Mouse (Mus musculus) lung, embryonic 15.5 days (tissue): Measurements from ENCODE around the gene P2rx5. TPM values are rescaled to one million over a fixed set of nuclear protein-coding genes. Genes with fewer than 3 reads are reported as not detected.
A peak's percentile ranks its signal among the peaks of the same experiment; 100 is the strongest.

Experiments used
- ATAC-seq: fragments of 200-750 bp; cut with Nextera tagmentation; 2 replicates; pipeline ENCODE4 v1.8.0; 2017; ENCODE audit warnings: moderate number of reproducible peaks, borderline replicate concordance; ENCODE audit not compliant: low FRiP score, low TSS enrichment; ENCODE audit errors: extremely low read depth
- H3K27ac ChIP-seq: fragments of 300-500 bp; sonication (generic); 2 replicates; pipeline ENCODE4 v1.5.1; 2015; ENCODE audit warnings: moderate library complexity, mild to moderate bottlenecking, inconsistent platforms
- H3K27me3 ChIP-seq: fragments of 300-500 bp; sonication (generic); 2 replicates; pipeline ENCODE4 v1.6.1; 2015; ENCODE audit warnings: inconsistent platforms
- H3K36me3 ChIP-seq: fragments of 300-500 bp; sonication (generic); 2 replicates; pipeline ENCODE4 v1.6.1; 2015; ENCODE audit warnings: inconsistent platforms
- H3K4me1 ChIP-seq: fragments of 300-500 bp; sonication (generic); 2 replicates; pipeline ENCODE4 v1.6.1; 2015; ENCODE audit warnings: inconsistent platforms
- H3K4me2 ChIP-seq: fragments of 300-500 bp; sonication (generic); 2 replicates; pipeline ENCODE4 v1.6.1; 2015; ENCODE audit warnings: inconsistent platforms, mild to moderate bottlenecking, moderate library complexity
- H3K4me3 ChIP-seq: fragments of 300-500 bp; sonication (generic); 2 replicates; pipeline ENCODE4 v1.5.1; 2015; ENCODE audit warnings: mild to moderate bottlenecking, inconsistent platforms
- H3K9ac ChIP-seq: fragments of 300-500 bp; sonication (generic); 2 replicates; pipeline ENCODE4 v1.6.1; 2015; ENCODE audit warnings: inconsistent platforms
- H3K9me3 ChIP-seq: fragments of 300-500 bp; sonication (generic); 2 replicates; pipeline ENCODE4 v1.6.1; 2016; ENCODE audit warnings: inconsistent platforms
- WGBS: fragments of 180-500 bp; shearing (Covaris S2); methylation state at CpG from one replicate; pipeline ENCODE4 v1.1.7; 2015; 5-methylcytosine and 5-hydroxymethylcytosine counted together
- polyA plus RNA-seq: library from polyadenylated mRNA; unstranded; fragments of >200 nt; fragmentation: Nextera tagmentation; extraction: Ambion mirVana; gene quantifications from 2 replicates; pipeline ENCODE4 v1.2.1, GENCODE M21; 2015

P2rx5 gene
- 0.21 and 0.25 TPM in 2 replicates for polyA plus RNA-seq

DNA sequence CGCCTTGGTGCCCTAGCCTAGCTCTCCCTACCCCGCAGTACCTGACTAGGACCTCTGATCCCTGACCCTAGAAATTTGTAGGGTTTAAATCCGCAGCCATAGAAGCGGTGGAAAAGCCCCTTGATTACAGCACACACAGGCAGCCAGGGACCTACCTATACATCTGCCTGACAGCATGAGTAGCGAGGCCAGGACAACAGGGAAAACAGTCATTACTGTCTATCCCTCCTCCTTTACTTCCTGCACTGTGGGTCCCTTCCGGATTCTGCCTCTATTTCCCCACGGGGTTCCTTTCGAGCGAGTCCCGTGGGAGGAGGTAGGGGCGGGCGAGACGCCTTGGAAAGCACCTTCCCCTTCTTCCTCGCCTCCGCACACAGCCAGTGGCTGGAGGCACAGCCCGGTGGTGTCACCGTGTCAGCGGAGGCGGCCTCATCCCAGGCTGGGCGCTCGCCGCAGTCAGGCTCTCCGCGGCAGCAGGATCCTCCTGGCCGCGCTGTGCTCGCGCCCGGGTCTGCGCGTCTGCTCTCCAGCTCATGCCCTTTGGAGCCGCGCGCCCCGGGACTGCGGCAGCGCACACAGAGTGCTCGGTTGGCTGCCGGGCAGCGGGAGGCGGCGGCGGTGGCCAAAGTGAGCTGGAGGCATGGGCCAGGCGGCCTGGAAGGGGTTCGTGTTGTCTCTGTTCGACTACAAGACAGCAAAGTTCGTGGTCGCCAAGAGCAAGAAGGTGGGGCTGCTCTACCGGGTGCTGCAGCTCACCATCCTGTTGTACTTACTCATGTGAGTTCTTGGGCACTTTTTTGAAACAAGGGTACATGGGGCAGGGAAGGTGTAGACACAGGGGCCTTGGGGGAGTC is at the start of gene P2rx5:
TSS of gene P2rx5 (plus strand) at position 465 of the 854 bp plus-strand sequence.
- H3K4me1 ChIP-seq: peaks cover 4% of the 10 kb centered on the region; the same call in 1 of the 2 replicates
- H3K27ac ChIP-seq: no peak within 1 kb of the TSS
- WGBS: 3% methylated on average over 44 of the region's 49 CpGs
- no peaks in the 10 kb centered on the region for H3K36me3 ChIP-seq
- H3K9me3 ChIP-seq: no peaks in the 10 kb centered on the region
- peak within 1 kb of the TSS; percentile 86 for H3K4me2 ChIP-seq
- peaks cover 37% of the 10 kb centered on the region for H3K27me3 ChIP-seq
- H3K9ac ChIP-seq: peak within 1 kb of the TSS; percentile 40
- ATAC-seq: peak; percentile 75
- H3K4me3 ChIP-seq: peak within 1 kb of the TSS; percentile 37

DNA sequence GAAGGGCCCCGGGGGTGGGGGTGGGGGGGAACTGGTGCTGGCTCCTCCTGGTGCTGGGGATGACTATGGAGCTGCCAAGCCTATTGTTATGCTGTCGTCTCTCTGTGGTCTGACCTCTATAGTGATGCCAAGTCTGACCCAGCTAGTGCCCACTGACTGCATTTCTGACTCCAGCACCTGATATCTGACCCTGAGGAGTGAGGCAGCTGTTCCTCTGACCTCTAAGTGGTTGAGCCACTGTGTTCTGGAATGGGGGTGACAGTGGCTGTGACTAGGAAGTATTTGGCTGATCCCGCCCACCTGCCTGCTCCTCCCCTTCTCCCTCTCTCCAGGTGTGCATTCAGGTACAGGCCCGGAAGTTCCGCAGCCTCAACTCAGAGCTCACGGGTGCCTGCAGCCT is 48.8 kb upstream of the P2rx5 start:
- Histone ChIP-seq H3K9ac (no peak overlapping the region), H3K27me3 (no peaks in the 10 kb centered on the region), H3K36me3 (no peaks in the 10 kb centered on the region), H3K4me2 (no peak overlapping the region), H3K27ac (no peak overlapping the region), H3K4me3 (no peak overlapping the region), H3K9me3 (no peaks in the 10 kb centered on the region), H3K4me1 (no peaks in the 10 kb centered on the region)
- ATAC-seq: no peak
- 53% methylated on average over 6 of the region's 6 CpGs for WGBS

DNA sequence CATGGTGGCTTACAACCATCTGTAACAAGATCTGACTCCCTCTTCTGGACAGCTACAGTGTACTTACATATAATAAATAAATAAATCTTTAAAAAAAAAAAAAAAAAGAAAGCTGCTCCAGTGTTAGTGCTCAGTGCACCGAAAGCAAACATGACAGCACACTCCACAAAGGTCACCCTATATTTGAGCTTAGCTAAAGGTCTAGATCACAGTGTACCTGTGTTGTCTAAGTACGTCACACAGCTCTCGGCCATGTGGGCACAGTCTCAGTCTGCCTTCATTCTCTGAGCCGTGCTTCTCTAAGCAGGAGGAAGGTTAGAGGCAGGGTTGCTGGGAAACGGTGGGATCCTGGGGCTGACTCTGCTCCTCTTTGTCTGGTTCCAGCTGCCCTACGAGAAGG is 33.7 kb upstream of the P2rx5 start:
- no peak overlapping the region for H3K4me2 ChIP-seq
- no peak overlapping the region for H3K27ac ChIP-seq
- no peaks in the 10 kb centered on the region for H3K27me3 ChIP-seq
- no peak overlapping the region for H3K4me3 ChIP-seq
- no peak for ATAC-seq
- no peaks in the 10 kb centered on the region for H3K9me3 ChIP-seq
- H3K9ac ChIP-seq: no peak overlapping the region
- 0 out of 2 replicates have a peak, but pooled peaks cover 3% of the 10 kb centered on the region for H3K36me3 ChIP-seq
- 85% methylated on average over 6 of the region's 6 CpGs for WGBS
- H3K4me1 ChIP-seq: no peaks in the 10 kb centered on the region

DNA sequence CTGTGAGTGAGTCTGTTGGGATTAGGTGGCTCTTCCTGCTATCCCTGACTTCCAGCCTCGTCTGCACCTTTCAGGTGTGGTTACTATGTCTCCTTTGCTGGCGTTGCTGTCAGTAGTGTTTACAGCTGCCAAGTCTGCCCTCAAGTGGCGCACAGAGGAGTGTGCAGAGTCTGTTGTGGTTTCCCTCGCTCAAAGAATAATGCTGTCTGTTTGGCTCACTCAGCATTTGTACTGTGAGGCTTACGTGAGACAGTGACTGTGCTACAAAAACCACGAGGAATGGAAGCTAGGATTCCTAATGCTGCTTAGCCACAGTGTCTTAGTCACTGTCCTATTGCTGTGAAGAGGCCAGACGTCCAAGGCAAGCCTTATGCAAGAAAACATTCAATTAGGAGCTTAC is 29.2 kb upstream of the P2rx5 start:
- Histone ChIP-seq H3K36me3 (peaks cover 17% of the 10 kb centered on the region; the same call in 1 of the 2 replicates), H3K4me3 (no peak overlapping the region), H3K4me2 (no peak overlapping the region), H3K9me3 (no peaks in the 10 kb centered on the region), H3K4me1 (peaks cover 18% of the 10 kb centered on the region), H3K27me3 (no peaks in the 10 kb centered on the region), H3K9ac (no peak overlapping the region), H3K27ac (no peak overlapping the region)
- ATAC-seq: no peak
- WGBS: 73% methylated on average over 7 of the region's 7 CpGs

DNA sequence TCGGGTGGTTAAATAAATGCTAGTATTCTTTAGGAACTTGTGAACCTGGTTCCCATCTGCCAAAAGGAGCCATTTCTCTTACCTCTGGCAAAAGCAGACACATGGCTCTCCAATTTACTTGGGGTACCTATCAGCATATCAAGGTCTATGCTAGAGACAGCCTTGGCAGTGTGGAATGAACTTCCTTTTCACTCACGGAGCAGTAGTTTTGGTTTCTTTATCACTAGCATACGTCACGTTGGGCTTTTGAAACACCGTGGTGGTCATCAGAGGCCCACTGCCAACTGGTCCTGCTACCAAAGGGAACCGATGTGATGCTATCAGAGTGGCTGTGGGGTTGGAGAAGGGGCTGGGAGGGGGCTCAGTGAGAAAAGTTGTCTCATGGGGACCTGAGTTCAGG is 27.2 kb upstream of the P2rx5 start:
- H3K36me3 ChIP-seq: peaks cover 17% of the 10 kb centered on the region; the same call in 1 of the 2 replicates
- no peak overlapping the region for H3K4me2 ChIP-seq
- no peak for ATAC-seq
- no peak overlapping the region for H3K27ac ChIP-seq
- no peak overlapping the region for H3K9ac ChIP-seq
- H3K27me3 ChIP-seq: no peaks in the 10 kb centered on the region
- H3K4me1 ChIP-seq: peaks cover 32% of the 10 kb centered on the region
- WGBS: 93% methylated on average over 6 of the region's 6 CpGs
- H3K9me3 ChIP-seq: no peaks in the 10 kb centered on the region
- H3K4me3 ChIP-seq: no peak overlapping the region

DNA sequence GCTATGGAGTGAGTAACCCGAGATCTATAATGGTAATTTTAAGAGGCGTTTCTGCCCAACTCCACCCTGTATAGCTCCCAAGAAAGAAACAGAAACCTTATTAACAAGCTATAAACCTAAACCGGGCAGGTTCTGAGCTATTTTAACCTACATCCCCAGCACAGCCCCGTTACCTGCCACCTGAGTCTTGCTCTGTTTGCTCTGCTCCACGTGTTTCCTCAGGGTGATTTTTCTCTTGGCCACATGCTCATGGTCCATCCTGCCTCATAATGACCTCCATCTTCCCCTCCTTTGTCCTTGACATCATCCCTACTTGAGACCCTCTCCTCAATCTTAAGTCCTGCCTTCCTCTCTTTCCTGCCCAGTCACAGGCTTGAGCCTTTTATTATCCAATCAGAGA is 26.0 kb upstream of the P2rx5 start:
- ATAC-seq: no peak
- H3K9me3 ChIP-seq: no peaks in the 10 kb centered on the region
- H3K36me3 ChIP-seq: peaks cover 17% of the 10 kb centered on the region; the same call in 1 of the 2 replicates
- H3K4me3 ChIP-seq: no peak overlapping the region
- no peak overlapping the region for H3K9ac ChIP-seq
- H3K4me1 ChIP-seq: peaks cover 38% of the 10 kb centered on the region
- H3K4me2 ChIP-seq: 0 out of 2 replicates have a peak overlapping the region, but pooled peaks have one; percentile 69
- H3K27ac ChIP-seq: no peak overlapping the region
- H3K27me3 ChIP-seq: no peaks in the 10 kb centered on the region
- WGBS: 86% methylated on average over 5 of the region's 5 CpGs

DNA sequence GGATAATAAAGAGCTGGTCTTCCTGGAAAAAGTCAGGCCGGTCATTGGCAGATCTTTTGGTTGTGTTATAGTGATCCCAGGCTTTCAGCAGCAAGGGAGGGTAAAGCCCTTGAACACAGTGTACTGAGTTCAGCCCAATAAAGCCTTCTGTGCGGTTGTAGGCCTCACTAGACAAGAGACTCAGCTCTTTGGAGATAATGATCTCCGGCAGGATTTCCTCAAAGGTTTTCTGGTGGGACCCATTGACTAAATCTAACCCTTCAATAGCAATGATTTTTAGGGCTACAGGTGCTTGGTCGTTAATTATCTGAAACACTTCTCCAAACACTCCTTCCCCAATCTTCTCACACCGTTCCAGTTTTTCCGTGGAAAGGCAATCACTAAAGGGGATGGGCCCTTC is 23.6 kb upstream of the P2rx5 start:
- H3K4me1 ChIP-seq: peaks cover 38% of the 10 kb centered on the region
- H3K4me2 ChIP-seq: peak overlapping the region; percentile 69
- no peaks in the 10 kb centered on the region for H3K9me3 ChIP-seq
- H3K27me3 ChIP-seq: no peaks in the 10 kb centered on the region
- peak overlapping the region; percentile 74 for H3K9ac ChIP-seq
- no peak for ATAC-seq
- peaks cover 14% of the 10 kb centered on the region; the same call in 1 of the 2 replicates for H3K36me3 ChIP-seq
- WGBS: 57% methylated on average over 6 of the region's 6 CpGs
- H3K27ac ChIP-seq: no peak overlapping the region
- H3K4me3 ChIP-seq: peak overlapping the region; percentile 81

DNA sequence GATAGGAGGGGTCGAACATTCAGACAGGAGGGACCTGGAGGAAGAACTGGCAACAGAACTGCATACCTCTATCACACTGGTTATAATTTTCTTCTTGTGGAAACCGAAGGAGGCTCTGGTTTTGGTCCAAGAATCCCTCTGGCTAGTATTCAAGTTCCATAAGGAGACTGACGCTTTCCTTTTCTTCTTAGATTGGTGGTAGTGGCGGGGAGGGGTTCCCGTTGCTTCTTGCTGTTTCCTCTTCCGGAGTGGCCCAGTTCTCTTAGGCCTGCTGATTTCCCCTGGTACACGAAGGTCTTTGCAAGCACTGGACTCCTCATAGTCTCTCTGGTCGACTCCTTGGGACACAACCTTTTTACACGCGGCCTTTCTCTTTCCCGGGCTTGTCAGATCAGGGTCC is 23.1 kb upstream of the P2rx5 start:
- no peak for ATAC-seq
- H3K27me3 ChIP-seq: no peaks in the 10 kb centered on the region
- H3K4me2 ChIP-seq: peak overlapping the region; percentile 69
- WGBS: 14% methylated on average over 11 of the region's 11 CpGs
- H3K4me3 ChIP-seq: peak overlapping the region; percentile 81
- peaks cover 14% of the 10 kb centered on the region; the same call in 1 of the 2 replicates for H3K36me3 ChIP-seq
- H3K9ac ChIP-seq: peak overlapping the region; percentile 74
- peaks cover 38% of the 10 kb centered on the region for H3K4me1 ChIP-seq
- H3K9me3 ChIP-seq: no peaks in the 10 kb centered on the region
- H3K27ac ChIP-seq: peak overlapping the region; percentile 16; the same call in 1 of the 2 replicates

DNA sequence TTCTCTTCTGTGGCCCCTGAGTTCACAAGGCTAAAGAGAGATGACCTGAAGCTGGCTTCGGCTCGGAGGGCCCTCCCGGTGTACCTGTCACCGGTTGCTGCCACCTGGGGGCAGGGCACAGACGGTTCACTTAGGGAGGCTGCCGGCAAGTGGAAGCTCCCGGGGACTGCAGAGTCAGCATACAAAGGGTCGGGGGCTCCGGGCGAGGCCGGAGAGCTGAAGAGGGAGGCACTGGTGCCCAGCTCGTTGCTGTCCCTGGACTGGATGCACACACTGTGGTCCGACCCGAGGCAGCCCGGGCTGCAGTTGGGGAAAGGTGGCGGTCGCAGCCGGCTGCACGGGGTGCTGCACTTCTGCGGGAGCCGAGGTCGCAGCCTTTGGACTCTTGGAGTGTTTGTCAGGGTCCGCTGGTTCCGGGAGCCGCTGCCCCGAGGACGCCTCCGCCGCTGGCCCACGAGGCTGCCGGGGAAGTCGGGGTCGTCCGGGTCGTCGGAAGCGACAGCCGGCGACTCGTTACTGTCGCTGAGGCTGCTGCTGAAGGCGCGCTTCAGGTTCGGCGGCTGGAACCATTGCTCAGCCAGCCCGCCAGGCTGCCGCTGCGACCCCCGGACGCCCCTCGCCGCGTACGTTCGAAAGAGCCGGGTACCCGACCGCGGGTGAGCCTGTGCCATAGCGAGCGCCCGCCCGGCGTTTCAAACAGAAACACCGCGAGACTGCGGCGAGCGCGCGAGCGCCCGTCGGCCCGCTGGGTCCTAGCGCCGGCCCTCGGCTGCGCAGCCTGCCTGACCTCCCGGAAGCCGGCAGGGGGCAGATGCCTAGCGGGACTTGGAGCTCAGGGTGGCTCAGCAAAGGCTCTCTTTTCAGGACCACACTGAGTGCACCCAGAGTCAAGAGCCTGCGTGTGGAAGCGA is 22.4 kb upstream of the P2rx5 start, which contains the start of gene Haspin:
TSS of gene Haspin (minus strand) at position 704 of the 911 bp plus-strand sequence.
- Histone ChIP-seq H3K36me3 (peaks cover 7% of the 10 kb centered on the region; the same call in 1 of the 2 replicates), H3K4me3 (peak within 1 kb of the TSS; percentile 81), H3K27me3 (no peaks in the 10 kb centered on the region), H3K4me1 (peaks cover 38% of the 10 kb centered on the region), H3K27ac (peak within 1 kb of the TSS; percentile 16; the same call in 1 of the 2 replicates), H3K4me2 (peak within 1 kb of the TSS; percentile 69), H3K9me3 (no peaks in the 10 kb centered on the region), H3K9ac (peak within 1 kb of the TSS; percentile 74)
- peak; percentile 96 for ATAC-seq
- WGBS: under 1% methylated on average over 81 of the region's 84 CpGs

DNA sequence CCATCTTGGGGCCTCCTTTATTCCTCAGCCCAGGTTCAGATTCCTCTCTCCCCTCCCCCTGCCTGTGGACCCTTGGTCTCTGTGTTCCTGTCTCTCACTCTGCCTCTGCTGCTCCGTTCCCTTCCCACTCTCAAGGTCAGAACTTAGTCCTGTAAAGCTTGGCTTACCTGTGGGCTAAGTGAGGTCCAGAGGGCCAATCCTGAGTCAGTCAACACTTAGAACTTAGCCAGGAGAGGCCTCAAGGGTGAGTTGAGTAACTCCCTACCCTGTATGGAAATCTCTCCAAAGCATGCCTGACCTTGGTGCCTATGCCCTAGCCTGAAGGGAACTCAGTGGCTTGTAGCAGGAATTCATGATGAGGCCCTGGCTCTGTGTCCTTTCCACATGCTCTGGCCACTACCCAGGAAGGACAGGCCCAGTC is 15.9 kb upstream of the P2rx5 start:
- Histone ChIP-seq H3K27me3 (no peaks in the 10 kb centered on the region), H3K27ac (no peak overlapping the region), H3K4me3 (no peak overlapping the region), H3K9me3 (no peaks in the 10 kb centered on the region), H3K4me2 (no peak overlapping the region), H3K9ac (no peak overlapping the region), H3K4me1 (no peaks in the 10 kb centered on the region), H3K36me3 (no peaks in the 10 kb centered on the region)
- ATAC-seq: peak; percentile 59; the same call in 1 of the 2 replicates
- WGBS: 47% methylated on average over 1 of the region's 1 CpGs
